Mouse (Mus musculus): ENCODE results near the gene Hes7. TPM values are rescaled to one million over a fixed set of nuclear protein-coding genes. Genes with fewer than 3 reads are reported as not detected.

Gene Hes7
- polyA plus RNA-seq, 2 experiments = 0.05 to 0.08 TPM

DNA sequence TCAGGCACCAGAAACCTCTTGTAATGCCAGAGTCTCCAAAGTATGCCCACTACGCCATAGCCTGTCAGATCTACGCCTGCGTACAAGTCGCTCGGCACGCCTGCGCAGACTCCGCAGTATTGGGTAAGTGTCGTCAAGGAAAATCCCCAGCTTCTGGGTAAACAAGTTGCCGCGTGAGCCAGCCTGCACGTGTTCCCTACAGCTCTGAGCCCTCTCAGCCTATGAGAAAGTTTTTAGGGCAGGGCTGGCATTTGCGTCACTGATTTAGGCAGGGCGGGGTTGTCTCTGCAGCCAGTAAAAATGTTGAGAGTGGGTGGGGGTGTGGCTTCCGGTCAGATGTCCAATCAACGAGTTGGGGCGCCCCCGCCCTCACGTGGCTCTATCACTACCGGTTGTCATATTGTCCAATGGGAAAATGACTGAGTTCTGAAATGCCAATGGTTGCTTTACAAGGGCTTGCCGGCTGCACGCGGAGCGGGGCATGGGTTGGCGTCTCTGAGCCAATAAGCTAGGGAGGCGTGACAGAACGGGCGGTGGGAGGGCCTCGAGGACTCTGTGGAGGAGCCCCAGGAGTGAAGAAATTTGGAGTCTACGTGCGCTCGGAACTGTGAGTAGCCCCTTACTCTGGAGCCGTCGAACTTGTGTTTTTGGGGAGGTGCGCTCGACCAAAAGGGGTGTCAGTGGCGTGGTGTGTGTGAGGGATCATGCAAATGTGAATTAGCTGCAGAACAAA, 25.3 kb upstream of the Hes7 start, which contains the start of gene Per1:
Gene Per1 (plus strand): TSS at position 521 of the 733 bp plus-strand sequence.
- peak within 1 kb of the TSS; percentile 72 for H3K9ac ChIP-seq (replicated peaks)
- no peaks in the 10 kb centered on the region for H3K9me3 ChIP-seq (ENCODE audit: control insufficient read depth, low read length)
- H3K4me3 ChIP-seq (ENCODE audit: insufficient read depth in 1 of 2, low read depth in 2 of 2, low read length in 2 of 2) = peak within 1 kb of the TSS; percentile 64 to 72
- no peak for TF ChIP-seq CTCF (IDR thresholded peaks at IDR 0.05; ENCODE audit: low read depth)
- peak; percentile 42; the same call in 1 of the 2 replicates for TF ChIP-seq EP300 (IDR thresholded peaks at IDR 0.05; ENCODE audit: low read depth)
- peak within 1 kb of the TSS; percentile 93 for H3K4me2 ChIP-seq (ENCODE audit: low read depth)
- DNase-seq (ENCODE audit: low read depth in 3 of 3, low spot score in 3 of 3) (peak; percentile 99), ATAC-seq (ENCODE audit: insufficient read depth) (peak; percentile 85)
- H3K27me3 ChIP-seq (ENCODE audit: control insufficient read depth, insufficient read depth, low read length) = no peaks in the 10 kb centered on the region
- peaks cover 6% of the 10 kb centered on the region for H3K36me3 ChIP-seq (replicated peaks; ENCODE audit: control insufficient read depth, insufficient read depth, low read depth)
- H3K27ac ChIP-seq = peak within 1 kb of the TSS; percentile 88
- peaks cover 40 to 44% of the 10 kb centered on the region in 2 experiments for H3K4me1 ChIP-seq (replicated peaks; ENCODE audit: control insufficient read depth in 2 of 2, insufficient read depth in 2 of 2, low read length in 1 of 2)
- WGBS (ENCODE audit: insufficient replicate concordance) = under 1% methylated on average over 37 of the region's 37 CpGs

DNA sequence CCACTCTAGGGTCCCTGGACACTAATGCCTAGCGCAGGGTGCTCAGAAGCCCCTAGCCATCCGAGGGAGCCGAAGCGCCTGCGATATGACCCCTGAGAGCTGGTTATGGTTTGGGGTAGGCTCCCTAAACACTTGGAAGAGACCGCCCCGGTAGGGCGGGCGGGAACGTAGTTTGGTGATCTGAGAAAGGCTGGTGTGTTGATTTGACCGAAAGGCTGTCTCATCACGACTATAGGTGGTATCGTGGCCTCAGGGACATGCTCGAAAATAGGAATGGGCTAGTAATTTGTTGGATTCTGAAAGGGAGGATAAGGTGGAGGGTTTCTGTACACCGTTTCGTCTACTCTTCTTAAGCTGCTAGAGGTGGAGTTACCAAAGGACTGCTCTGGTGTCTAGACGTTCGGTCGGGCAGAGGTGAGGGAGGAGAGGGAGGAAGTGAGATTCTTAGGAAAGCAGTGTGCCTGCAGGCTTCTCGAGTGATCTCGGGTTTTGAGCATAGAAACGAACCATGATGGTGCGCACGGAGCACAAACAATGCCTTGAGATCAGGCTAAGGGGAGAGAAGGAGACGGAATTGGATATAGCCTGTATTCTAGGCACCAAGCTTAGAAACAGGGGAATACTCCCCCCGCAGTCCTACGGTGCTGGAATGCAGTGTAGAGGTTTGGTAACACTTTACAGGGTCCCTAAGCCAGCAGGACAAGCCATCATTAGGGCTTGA, 24.5 kb upstream of the Hes7 start:
- DNase-seq (ENCODE audit: low read depth in 3 of 3, low spot score in 3 of 3) (no peak), ATAC-seq (ENCODE audit: insufficient read depth) (no peak)
- Histone ChIP-seq H3K27me3 (ENCODE audit: control insufficient read depth, insufficient read depth, low read length) (no peaks in the 10 kb centered on the region), H3K9me3 (ENCODE audit: control insufficient read depth, low read length) (no peaks in the 10 kb centered on the region), H3K4me1 (replicated peaks; ENCODE audit: control insufficient read depth in 2 of 2, insufficient read depth in 2 of 2, low read length in 1 of 2) (peaks cover 38 to 48% of the 10 kb centered on the region in 2 experiments), H3K27ac (peak overlapping the region; percentile 88), H3K4me3 (ENCODE audit: insufficient read depth in 1 of 2, low read depth in 2 of 2, low read length in 2 of 2) (peak overlapping the region; percentile 64 to 72), H3K9ac (replicated peaks) (peak overlapping the region; percentile 72), H3K36me3 (replicated peaks; ENCODE audit: control insufficient read depth, insufficient read depth, low read depth) (no peaks in the 10 kb centered on the region), H3K4me2 (ENCODE audit: low read depth) (peak overlapping the region; percentile 93)
- WGBS (ENCODE audit: insufficient replicate concordance) = 1% methylated on average over 27 of the region's 27 CpGs
- TF ChIP-seq EP300 (IDR thresholded peaks at IDR 0.05; ENCODE audit: low read depth) = no peak

DNA sequence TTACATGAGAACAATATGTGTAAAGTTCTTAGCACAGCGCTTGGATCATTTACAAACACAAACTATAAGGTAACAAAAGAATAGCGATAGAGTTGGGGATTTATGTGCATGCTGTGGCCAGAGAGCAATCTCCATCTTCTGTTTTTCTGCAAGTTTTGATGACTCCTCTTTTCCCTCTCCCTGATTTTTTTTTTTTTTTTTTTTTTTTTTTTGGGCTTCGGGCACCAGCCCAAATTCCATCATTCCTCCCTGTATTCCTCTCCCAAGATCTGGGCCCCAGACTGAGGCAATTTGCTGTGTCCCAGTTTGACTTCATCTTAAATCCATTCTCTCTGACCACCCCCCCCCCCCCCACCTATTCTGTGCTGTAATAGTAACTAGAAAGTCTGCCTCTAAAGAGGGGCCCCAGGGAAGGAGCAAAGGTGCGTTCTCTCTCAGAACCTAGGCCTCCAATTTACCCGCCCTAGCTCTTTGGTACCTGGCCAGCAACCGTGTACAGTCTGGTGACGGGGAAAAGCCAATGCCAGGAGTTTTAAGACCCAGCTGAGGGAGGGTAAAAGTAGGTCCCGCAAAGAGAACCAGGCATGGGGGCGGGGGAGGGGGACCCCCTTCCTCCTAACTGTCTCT, 23.7 kb upstream of the Hes7 start:
- peak overlapping the region; percentile 64 to 72; a peak in 3 of 4 replicates for H3K4me3 ChIP-seq (ENCODE audit: insufficient read depth in 1 of 2, low read depth in 2 of 2, low read length in 2 of 2)
- peak overlapping the region; percentile 88 for H3K27ac ChIP-seq
- H3K4me1 ChIP-seq (replicated peaks; ENCODE audit: control insufficient read depth in 2 of 2, insufficient read depth in 2 of 2, low read length in 1 of 2) = peaks cover 38 to 48% of the 10 kb centered on the region in 2 experiments
- WGBS (ENCODE audit: insufficient replicate concordance) = 19% methylated on average over 9 of the region's 9 CpGs
- peak overlapping the region; percentile 72 for H3K9ac ChIP-seq (replicated peaks)
- ATAC-seq (ENCODE audit: insufficient read depth) = no peak
- peak overlapping the region; percentile 93 for H3K4me2 ChIP-seq (ENCODE audit: low read depth)
- H3K27me3 ChIP-seq (ENCODE audit: control insufficient read depth, insufficient read depth, low read length) = no peaks in the 10 kb centered on the region
- DNase-seq (ENCODE audit: low read depth in 3 of 3, low spot score in 3 of 3) = no peak
- H3K9me3 ChIP-seq (ENCODE audit: control insufficient read depth, low read length) = no peaks in the 10 kb centered on the region
- no peak for TF ChIP-seq EP300 (IDR thresholded peaks at IDR 0.05; ENCODE audit: low read depth)
- no peak for TF ChIP-seq CTCF (IDR thresholded peaks at IDR 0.05; ENCODE audit: low read depth)
- no peaks in the 10 kb centered on the region for H3K36me3 ChIP-seq (replicated peaks; ENCODE audit: control insufficient read depth, insufficient read depth, low read depth)

DNA sequence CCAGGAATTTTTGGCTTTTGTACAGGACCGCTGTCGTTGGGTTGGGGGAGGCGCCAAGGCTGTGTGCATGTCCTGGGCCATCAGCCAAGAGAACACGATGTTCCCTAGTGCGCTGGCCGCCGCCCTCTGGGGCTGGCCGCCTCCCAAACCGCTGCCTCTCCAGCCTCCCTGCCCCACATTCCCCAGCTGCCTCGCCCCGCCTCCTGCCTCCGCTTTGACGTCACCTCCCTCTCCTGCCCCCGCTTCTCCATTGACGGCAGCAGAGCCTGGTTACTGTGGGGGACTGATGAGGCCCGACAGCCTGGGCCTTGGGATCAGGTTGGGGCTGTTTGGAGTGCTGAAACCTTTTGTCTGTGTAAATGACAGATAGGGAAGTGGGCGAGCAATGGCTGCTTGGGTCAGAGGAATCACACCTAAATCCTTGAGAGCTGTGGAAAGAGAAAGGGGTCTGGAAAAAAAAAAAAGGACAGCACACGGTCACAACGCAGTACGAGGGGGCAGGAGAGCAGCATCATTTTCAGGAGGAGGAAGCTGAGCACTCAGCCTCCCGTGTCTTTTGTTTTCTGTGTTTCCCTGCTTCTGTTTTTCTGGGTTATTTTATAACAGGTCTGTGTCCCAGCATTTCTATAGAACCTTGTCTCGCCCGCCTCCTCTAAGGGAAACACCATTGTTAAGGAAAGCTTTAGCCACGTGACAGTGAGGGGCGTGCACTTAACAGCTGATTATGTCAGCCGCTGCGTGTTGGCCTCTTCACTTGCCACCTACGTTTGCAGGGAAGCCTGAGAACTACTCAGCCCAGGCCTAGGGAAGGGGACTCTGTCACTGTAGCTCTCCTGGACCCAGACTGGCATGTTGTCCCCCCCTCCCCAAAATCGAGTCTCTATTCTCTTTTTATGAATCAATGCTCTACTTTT, 23.0 kb upstream of the Hes7 start:
- 2% methylated on average over 29 of the region's 29 CpGs for WGBS (ENCODE audit: insufficient replicate concordance)
- TF ChIP-seq EP300 (IDR thresholded peaks at IDR 0.05; ENCODE audit: low read depth) (peak; percentile 56; the same call in 1 of the 2 replicates), CTCF (IDR thresholded peaks at IDR 0.05; ENCODE audit: low read depth) (0 out of 2 replicates have a peak, but pooled peaks have one; percentile 10)
- DNase-seq (ENCODE audit: low read depth in 3 of 3, low spot score in 3 of 3) (peak; percentile 80 to 96 (median 83)), ATAC-seq (ENCODE audit: insufficient read depth) (peak; percentile 32)
- no peaks in the 10 kb centered on the region for H3K9me3 ChIP-seq (ENCODE audit: control insufficient read depth, low read length)
- H3K36me3 ChIP-seq (replicated peaks; ENCODE audit: control insufficient read depth, insufficient read depth, low read depth) = no peaks in the 10 kb centered on the region
- peaks cover 38 to 48% of the 10 kb centered on the region in 2 experiments for H3K4me1 ChIP-seq (replicated peaks; ENCODE audit: control insufficient read depth in 2 of 2, insufficient read depth in 2 of 2, low read length in 1 of 2)
- peak overlapping the region; percentile 39 to 64 for H3K4me3 ChIP-seq (ENCODE audit: insufficient read depth in 1 of 2, low read depth in 2 of 2, low read length in 2 of 2)
- peak overlapping the region; percentile 72 for H3K9ac ChIP-seq (replicated peaks)
- H3K4me2 ChIP-seq (ENCODE audit: low read depth) = peak overlapping the region; percentile 93
- H3K27ac ChIP-seq = peak overlapping the region; percentile 84
- H3K27me3 ChIP-seq (ENCODE audit: control insufficient read depth, insufficient read depth, low read length) = no peaks in the 10 kb centered on the region

Data from liver, embryonic 14.5 days (tissue).